Mouse (Mus musculus) frontal cortex, postnatal 14 days (tissue): ENCODE measurements around the gene Foxp1.

Source experiments
- DNase-seq, 2 experiments: peaks; one replicate each; pipeline ENCODE4 v3.0.0; 2022; ENCODE audit warnings: low spot score in 2 of 2

The Foxp1 gene

DNA sequence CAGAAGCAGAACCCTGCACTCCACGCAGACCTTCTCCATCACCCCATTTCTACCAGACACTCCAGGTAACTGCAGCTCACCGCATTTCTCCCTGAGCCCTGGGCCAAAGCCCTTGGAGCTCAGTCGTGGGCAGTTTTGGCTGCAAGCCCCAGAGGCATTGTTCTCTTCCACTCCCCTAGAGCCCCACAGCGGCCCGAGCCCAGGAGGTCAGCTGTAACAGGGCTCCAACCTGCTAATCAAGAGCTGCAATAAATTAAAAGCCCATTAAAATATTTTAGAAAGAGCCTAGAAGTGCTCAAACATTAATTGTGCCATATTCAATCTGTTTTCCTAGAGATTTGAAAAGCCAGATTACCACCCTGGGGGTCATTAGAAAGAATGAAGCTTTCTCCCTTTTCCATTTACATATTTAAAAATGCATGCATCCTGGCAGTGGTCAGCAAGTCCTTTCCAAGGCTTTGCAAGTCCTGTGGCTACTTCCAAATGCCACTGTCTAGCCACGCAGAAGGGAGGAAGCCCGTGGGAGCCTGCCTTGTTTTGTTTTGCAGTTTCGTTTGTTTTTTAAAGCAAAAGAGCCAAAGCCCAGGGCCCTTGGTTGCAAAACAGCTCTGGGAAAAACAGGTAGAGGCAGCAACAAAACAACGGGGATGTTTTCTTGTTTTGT is 83.2 kb downstream of the Foxp1 start:
- DNase-seq, result no peak

DNA sequence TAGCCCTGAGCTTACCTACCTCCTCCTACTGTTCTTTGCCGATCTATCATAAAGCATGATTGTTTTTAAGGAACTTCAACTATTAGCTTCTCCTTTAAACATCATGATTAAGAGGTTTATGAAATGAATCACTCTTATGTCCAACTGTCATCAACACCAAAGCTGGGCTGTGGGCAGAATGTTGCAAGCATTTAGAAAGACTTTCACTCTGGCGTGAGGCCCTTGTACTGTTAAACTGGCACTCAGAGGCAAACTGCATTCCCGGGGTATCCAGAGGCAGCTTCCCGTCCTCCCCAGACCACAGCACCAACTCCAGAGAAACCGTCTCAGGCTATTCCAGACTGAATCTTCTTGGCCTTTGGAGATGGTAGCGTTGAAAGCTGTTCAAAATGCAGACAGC is 86.2 kb downstream of the Foxp1 start:
- DNase-seq, result no peak

GRCm38 (mm10) chr6:99435140-99435539 is 87.4 kb downstream of the Foxp1 start:
- no peak for DNase-seq

DNA sequence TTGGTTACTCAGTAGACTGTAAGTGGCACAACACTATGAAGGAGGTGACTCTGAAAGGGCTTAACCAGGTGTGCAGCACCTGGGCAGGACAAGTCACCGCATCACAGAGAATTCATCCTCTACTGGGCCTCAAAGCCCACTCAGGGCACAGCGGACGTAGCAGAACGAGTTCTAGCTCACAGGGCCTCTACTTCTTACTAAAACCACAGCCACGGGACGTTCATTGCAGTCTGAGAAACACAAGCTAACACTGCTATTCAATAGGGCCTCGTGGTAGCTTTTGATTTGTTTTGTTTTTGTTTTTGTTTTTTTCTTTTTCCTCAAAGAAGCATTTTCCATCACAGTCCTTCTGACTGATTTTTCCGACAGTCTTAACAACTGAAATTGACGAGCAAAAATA is 89.5 kb downstream of the Foxp1 start:
- DNase-seq, result no peak

- no peak for DNase-seq
These were observed 90.6 kb downstream of the Foxp1 start for GRCm38 (mm10) chr6:99431941-99432340.

GRCm38 (mm10) chr6:99430560-99430959 is 92.0 kb downstream of the Foxp1 start:
- DNase-seq, result no peak

- DNase-seq, result no peak
These were observed 93.0 kb downstream of the Foxp1 start for GRCm38 (mm10) chr6:99429378-99430131.

GRCm38 (mm10) chr6:99428961-99429360 is 93.6 kb downstream of the Foxp1 start:
- no peak for DNase-seq

- DNase-seq, result no peak
These were observed 95.2 kb downstream of the Foxp1 start for GRCm38 (mm10) chr6:99427301-99427700.

DNA sequence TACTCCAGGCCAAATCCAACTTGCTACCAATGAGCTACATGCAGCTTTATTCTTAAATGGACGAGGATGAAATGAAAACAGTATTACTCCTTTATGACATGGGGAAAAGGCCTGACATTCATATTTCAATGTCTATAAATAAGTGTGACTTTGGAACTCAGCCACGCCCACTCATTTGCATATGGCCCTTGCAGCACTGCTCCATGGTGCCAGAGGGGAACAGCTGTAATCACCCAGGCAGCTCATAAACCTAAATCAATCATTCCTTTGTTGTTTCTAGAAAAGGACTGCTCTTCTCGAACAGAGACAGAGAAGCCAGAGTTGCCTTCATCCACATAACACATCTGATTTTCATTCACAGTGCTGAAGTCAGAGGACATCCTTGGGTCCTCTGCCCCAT is 97.5 kb downstream of the Foxp1 start:
- DNase-seq, result no peak

DNA sequence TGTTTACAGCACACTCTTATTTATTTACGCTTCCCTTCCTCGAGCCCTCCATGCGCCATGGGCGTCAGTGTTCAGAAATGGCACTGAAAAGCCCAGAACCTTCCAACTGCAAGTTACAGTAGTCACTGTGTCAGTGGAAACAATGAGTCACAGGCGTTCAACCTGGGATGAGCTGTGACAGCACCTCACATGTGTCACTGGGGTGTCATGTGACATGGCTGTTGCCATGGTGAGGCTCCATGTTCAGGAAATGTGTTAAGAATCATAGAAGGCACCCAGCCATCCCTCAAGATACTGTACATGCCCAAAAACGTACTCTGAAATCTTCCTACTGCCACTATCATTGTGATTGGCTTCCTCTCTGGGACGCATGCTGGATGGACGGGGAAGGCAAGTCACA is 101.9 kb downstream of the Foxp1 start:
- DNase-seq, result no peak

- no peak for DNase-seq
These were observed 109.9 kb downstream of the Foxp1 start for GRCm38 (mm10) chr6:99412598-99412997.

DNA sequence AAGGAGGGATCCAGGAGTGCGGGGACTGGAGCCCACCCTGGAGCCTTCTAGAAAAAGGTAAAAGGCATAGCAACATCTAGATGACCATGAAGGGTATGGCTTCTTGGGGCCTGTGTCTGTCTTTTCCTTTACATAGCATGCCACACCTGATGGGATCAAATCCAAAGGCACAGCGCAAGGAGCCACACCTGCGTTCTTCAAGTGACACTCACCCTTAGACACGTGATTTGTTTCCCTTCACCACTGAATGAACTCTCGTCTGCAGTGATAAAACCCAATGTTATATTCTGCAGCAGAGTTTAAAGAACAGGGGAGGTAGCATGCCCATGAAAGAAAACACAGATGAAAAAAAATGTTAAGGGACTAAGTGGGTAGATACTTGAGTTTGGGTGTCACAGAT is 112.9 kb downstream of the Foxp1 start:
- no peak for DNase-seq

GRCm38 (mm10) chr6:99408880-99409279 is 113.6 kb downstream of the Foxp1 start:
- DNase-seq, result no peak

DNA sequence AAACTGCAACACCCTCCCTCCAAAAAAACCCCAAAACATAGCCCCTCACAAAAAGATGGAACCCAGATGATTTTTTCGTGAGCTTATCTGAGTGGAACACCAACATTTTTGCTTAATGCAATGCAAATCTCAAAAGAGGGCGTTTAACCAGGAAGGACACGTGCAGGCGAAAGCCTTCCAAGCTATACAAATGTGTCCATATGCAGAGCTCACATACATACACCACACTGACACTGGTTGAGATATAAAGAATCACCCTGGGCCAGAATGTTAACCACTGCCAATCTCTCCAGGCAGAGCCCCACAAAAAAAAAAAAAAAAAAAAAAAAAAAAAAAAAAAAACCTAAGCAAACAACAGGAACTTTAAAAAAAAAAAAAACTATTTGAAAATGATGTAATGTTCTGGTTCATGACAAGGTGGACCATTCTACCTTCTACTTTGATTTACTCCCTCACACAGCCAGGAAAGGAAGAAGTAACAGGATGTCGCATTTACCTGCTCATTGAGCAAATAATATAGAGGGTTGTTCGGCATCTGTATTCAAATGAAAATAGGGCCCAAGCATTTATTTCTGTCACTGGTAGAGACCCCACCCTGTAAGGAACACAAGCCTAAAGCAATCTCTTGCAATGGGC is 118.6 kb downstream of the Foxp1 start:
- DNase-seq, result no peak

GRCm38 (mm10) chr6:99402941-99403340 is 119.6 kb downstream of the Foxp1 start:
- DNase-seq, result no peak

GRCm38 (mm10) chr6:99402370-99402769 is 120.2 kb downstream of the Foxp1 start:
- DNase-seq, result no peak

DNA sequence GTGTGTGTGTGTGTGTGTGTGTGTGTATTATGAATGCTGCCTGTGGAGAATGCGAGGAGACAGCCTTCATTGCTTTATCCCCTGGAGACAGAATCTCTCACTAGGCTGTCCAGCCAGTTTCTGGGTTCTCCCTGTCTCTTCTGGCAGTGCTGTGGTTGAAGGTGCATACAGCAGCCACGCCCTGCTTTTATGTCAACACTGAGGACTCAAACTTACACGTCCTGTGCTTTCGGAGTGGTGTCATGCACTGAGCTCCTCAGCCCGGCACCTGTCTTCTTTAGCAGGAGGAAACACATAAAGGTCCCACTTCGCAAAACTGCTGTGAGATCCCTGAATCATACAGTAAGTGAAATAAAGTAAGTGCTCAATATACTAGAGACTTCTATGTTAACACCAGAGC is 120.7 kb downstream of the Foxp1 start:
- no peak for DNase-seq

DNA sequence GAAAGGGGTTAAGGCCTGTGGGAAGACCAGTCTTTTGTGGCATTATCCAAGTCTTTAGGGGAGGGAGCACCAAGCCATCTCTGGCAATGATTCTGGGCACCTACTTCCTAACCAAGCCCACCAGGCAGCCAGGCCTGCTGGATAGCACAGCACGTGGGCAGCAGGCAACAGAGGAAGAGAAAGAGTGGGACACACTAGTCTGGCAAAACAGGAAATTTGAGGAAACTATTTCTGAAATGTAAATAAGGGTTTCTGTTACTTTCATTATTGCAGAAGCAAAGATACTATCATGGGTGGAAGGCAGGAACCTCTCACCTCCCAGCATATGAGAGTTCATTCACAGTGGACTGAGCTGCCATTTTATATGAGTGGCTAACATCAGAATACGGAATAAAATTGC is 121.3 kb downstream of the Foxp1 start:
- no peak for DNase-seq

DNA sequence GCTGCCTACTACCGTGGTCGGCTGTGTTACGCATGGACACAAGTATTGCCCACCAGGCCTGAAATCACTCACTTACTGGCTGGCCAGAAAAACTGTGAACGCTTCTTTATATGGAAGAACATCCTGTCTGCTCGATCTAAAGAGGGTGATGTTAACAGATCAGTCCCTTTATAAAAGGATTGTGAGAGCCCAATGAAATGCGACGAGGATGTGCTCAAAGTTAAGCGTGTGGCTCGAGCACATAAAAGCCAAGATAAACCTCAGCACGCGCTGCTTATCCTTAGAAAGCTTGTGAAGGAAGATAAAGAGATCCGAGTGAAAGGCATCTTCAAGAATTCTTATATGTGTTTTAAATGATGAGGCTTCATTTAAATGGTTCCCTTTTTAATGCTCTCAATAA is 126.8 kb downstream of the Foxp1 start:
- no peak for DNase-seq

GRCm38 (mm10) chr6:99394801-99395200 is 127.7 kb downstream of the Foxp1 start:
- no peak for DNase-seq

GRCm38 (mm10) chr6:99392484-99392883 is 130.0 kb downstream of the Foxp1 start:
- DNase-seq, result no peak
